Mouse (Mus musculus) macrophage (primary cell): ENCODE results near the gene Apol7e. TPM values are rescaled to one million over a fixed set of nuclear protein-coding genes. Genes with fewer than 3 reads are reported as not detected.

Experiments
- H3K27ac ChIP-seq: fragments of 350-480 bp; formaldehyde crosslinking; 2 replicates; pipeline ENCODE4 v1.9.0; 2021
- H3K36me3 ChIP-seq: fragments of 350-480 bp; formaldehyde crosslinking; 2 replicates; pipeline ENCODE4 v1.9.0; 2021; ENCODE audit errors: inconsistent target
- H3K4me3 ChIP-seq: fragments of 350-480 bp; formaldehyde crosslinking; 2 replicates; pipeline ENCODE4 v1.9.0; 2021; ENCODE audit errors: inconsistent target
- H3K79me2 ChIP-seq: fragments of 350-480 bp; formaldehyde crosslinking; 2 replicates; pipeline ENCODE4 v1.9.0; 2021; ENCODE audit errors: inconsistent target
- WGBS: methylation state at CpG from one replicate; pipeline ENCODE4 v1.1.7; 2026; ENCODE audit warnings: inconsistent platforms; ENCODE audit not compliant: missing documents; 5-methylcytosine and 5-hydroxymethylcytosine counted together
- polyA plus RNA-seq: library from polyadenylated mRNA; stranded (reverse); fragments of 250-400 nt; gene quantifications from 3 replicates; pipeline ENCODE4 v1.2.4, GENCODE M21; 2018; ENCODE audit warnings: inconsistent platforms

Apol7e gene
- polyA plus RNA-seq, 1 experiment from 2014 or later = 0.11 TPM

- H3K4me3 ChIP-seq = no peak overlapping the region
- H3K27ac ChIP-seq = no peak overlapping the region
- H3K36me3 ChIP-seq = peaks cover 10% of the 10 kb centered on the region
- 77% methylated on average over 2 of the region's 2 CpGs for WGBS
- no peaks in the 10 kb centered on the region for H3K79me2 ChIP-seq
Observed at GRCm38 (mm10) chr15:77756081-77756480, 57.4 kb downstream of the Apol7e start.

GRCm38 (mm10) chr15:77756848-77757247 lies 58.2 kb downstream of the Apol7e start, which contains the start of gene Apol8:
Gene Apol8, minus strand, starts transcription at chr15:77757003.
- H3K79me2 ChIP-seq = no peaks in the 10 kb centered on the region
- peaks cover 17% of the 10 kb centered on the region for H3K36me3 ChIP-seq
- WGBS = 11% methylated on average over 9 of the region's 9 CpGs
- H3K27ac ChIP-seq = no peak within 1 kb of the TSS
- no peak within 1 kb of the TSS for H3K4me3 ChIP-seq

- H3K79me2 ChIP-seq = no peaks in the 10 kb centered on the region
- no peak overlapping the region for H3K27ac ChIP-seq
- H3K36me3 ChIP-seq = peaks cover 26% of the 10 kb centered on the region
- 87% methylated on average over 4 of the region's 4 CpGs for WGBS
- H3K4me3 ChIP-seq = no peak overlapping the region
Observed at GRCm38 (mm10) chr15:77757586-77758226, 59.0 kb downstream of the Apol7e start.

- WGBS = 94% methylated on average over 6 of the region's 16 CpGs
- peaks cover 44% of the 10 kb centered on the region for H3K36me3 ChIP-seq
- no peak overlapping the region for H3K27ac ChIP-seq
- no peaks in the 10 kb centered on the region for H3K79me2 ChIP-seq
- no peak overlapping the region for H3K4me3 ChIP-seq
Observed at GRCm38 (mm10) chr15:77760037-77760436, 61.4 kb downstream of the Apol7e start.

GRCm38 (mm10) chr15:77761083-77761482 lies 62.4 kb downstream of the Apol7e start:
- Histone ChIP-seq H3K27ac (no peak overlapping the region), H3K79me2 (no peaks in the 10 kb centered on the region), H3K4me3 (no peak overlapping the region), H3K36me3 (peaks cover 55% of the 10 kb centered on the region)
- 98% methylated on average over 7 of the region's 7 CpGs for WGBS

GRCm38 (mm10) chr15:77761561-77762380 lies 63.1 kb downstream of the Apol7e start:
- H3K27ac ChIP-seq = no peak overlapping the region
- H3K4me3 ChIP-seq = no peak overlapping the region
- no peaks in the 10 kb centered on the region for H3K79me2 ChIP-seq
- H3K36me3 ChIP-seq = peaks cover 62% of the 10 kb centered on the region
- 78% methylated on average over 18 of the region's 22 CpGs for WGBS

GRCm38 (mm10) chr15:77763050-77763449 lies 64.4 kb downstream of the Apol7e start:
- 89% methylated on average over 14 of the region's 16 CpGs for WGBS
- H3K79me2 ChIP-seq = no peaks in the 10 kb centered on the region
- H3K27ac ChIP-seq = no peak overlapping the region
- peaks cover 75% of the 10 kb centered on the region for H3K36me3 ChIP-seq
- no peak overlapping the region for H3K4me3 ChIP-seq

- H3K4me3 ChIP-seq = no peak overlapping the region
- WGBS = 93% methylated on average over 6 of the region's 11 CpGs
Observed at GRCm38 (mm10) chr15:77763702-77764101, 65.0 kb downstream of the Apol7e start.

GRCm38 (mm10) chr15:77764391-77765006 lies 65.8 kb downstream of the Apol7e start:
- Histone ChIP-seq H3K27ac (peak overlapping the region; percentile 66), H3K79me2 (no peaks in the 10 kb centered on the region), H3K4me3 (no peak overlapping the region), H3K36me3 (peaks cover 89% of the 10 kb centered on the region)
- WGBS = 60% methylated on average over 13 of the region's 13 CpGs

More at GRCm38 (mm10) chr15:77763702-77764101, 65.0 kb downstream of the Apol7e start:
- Histone ChIP-seq H3K36me3 (peaks cover 81% of the 10 kb centered on the region), H3K79me2 (no peaks in the 10 kb centered on the region), H3K27ac (peak overlapping the region; percentile 66)

GRCm38 (mm10) chr15:77765484-77766093 lies 66.9 kb downstream of the Apol7e start:
- whole genome bisulfite sequencing = 96% methylated on average over 16 of the region's 16 CpGs
- peak overlapping the region; percentile 66 for H3K27ac ChIP-seq
- H3K36me3 ChIP-seq = peaks cover 95% of the 10 kb centered on the region
- H3K79me2 ChIP-seq = no peaks in the 10 kb centered on the region
- H3K4me3 ChIP-seq = no peak overlapping the region

GRCm38 (mm10) chr15:77766981-77767380 lies 68.3 kb downstream of the Apol7e start:
- Histone ChIP-seq H3K79me2 (no peaks in the 10 kb centered on the region), H3K36me3 (peaks cover 90% of the 10 kb centered on the region), H3K27ac (no peak overlapping the region), H3K4me3 (no peak overlapping the region)
- WGBS = 93% methylated on average over 10 of the region's 11 CpGs

Other genes starting within 250 kb of the Apol7e start
- gene Apol10a, start 221.8 kb upstream of the Apol7e start, polyA plus RNA-seq = not detected in 3 replicates
- gene Apol11a, start 190.6 kb upstream of the Apol7e start, polyA plus RNA-seq = not detected in 3 replicates
- gene Apol7c, start 165.5 kb upstream of the Apol7e start, polyA plus RNA-seq = 1.4 to 4.9 TPM (median 2.8 TPM) in 3 replicates
- not detected in 3 replicates for gene 1700025B11Rik, start 137.0 kb upstream of the Apol7e start, polyA plus RNA-seq
- 0.13 TPM in 1 of 3 replicates, not detected in the others for gene Apol10b, start 102.7 kb upstream of the Apol7e start, polyA plus RNA-seq
- gene Gm36245, start 99.6 kb upstream of the Apol7e start, polyA plus RNA-seq = not detected in 3 replicates
- gene Apol11b, start 55.6 kb upstream of the Apol7e start, polyA plus RNA-seq = not detected in 3 replicates
- 0.42 to 2.2 TPM (median 1.1 TPM) in 3 replicates for gene Apol9b, start 30.2 kb downstream of the Apol7e start, polyA plus RNA-seq
- not detected in 3 replicates for gene Apol8, start 58.1 kb downstream of the Apol7e start, polyA plus RNA-seq
- gene Myh9, start 143.3 kb downstream of the Apol7e start, polyA plus RNA-seq = 130 to 219 TPM (median 188 TPM) in 3 replicates
- gene Txn2, start 230.1 kb downstream of the Apol7e start, polyA plus RNA-seq = 106 to 159 TPM (median 117 TPM) in 3 replicates